Mouse (Mus musculus): ENCODE measurements around the gene Zmiz1.

DNA sequence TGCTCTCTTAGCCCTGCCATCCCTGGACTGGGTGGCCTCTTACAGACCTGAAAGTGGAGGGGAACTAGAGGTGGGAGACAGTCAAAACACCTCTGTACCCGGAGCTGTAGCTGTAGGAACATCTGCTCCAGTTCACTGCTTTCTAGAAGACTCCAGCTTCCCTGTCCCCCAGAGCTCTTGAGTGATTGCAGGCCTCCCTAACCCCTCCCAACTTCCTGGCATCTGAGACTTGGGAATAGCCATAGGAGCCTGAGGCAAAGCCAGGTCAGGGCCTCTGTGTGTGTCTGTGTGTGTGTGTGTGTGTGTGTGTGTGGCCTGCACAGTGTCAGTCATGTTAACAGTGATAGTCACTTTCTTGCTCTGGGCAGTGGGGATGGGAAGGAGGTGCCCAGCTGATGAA, 102.7 kb downstream of the Zmiz1 start:
- no peak for TF ChIP-seq CTCF (conservative IDR thresholded peaks at IDR 0.05; ENCODE audit: low read length)
- TF ChIP-seq NANOG (IDR thresholded peaks at IDR 0.05; ENCODE audit: borderline replicate concordance, low read length) = no peak
